Mouse (Mus musculus) frontal cortex, adult (tissue): ENCODE results near the gene Ppp1r12b.

Experiments
- ATAC-seq: cut with Nextera tagmentation; 2 replicates; pipeline ENCODE4 v1.9.2; 2017; ENCODE audit warnings: mild to moderate bottlenecking, moderate library complexity, mixed read lengths; ENCODE audit not compliant: low TSS enrichment

The Ppp1r12b gene

GRCm38 (mm10) chr1:134955637-134956176 is at the start of gene Ppp1r12b:
TSS of gene Ppp1r12b (minus strand) at chr1:134955942.
- peak; percentile 100 for ATAC-seq

GRCm38 (mm10) chr1:135003346-135003745 is 47.6 kb upstream of the Ppp1r12b start:
- ATAC-seq, result no peak

- no peak for ATAC-seq
Observed at GRCm38 (mm10) chr1:135000527-135000926, 44.8 kb upstream of the Ppp1r12b start.

- no peak for ATAC-seq
Observed at GRCm38 (mm10) chr1:134998231-134998630, 42.5 kb upstream of the Ppp1r12b start.

GRCm38 (mm10) chr1:134997568-134997967 is 41.8 kb upstream of the Ppp1r12b start:
- ATAC-seq, result no peak

- ATAC-seq, result no peak
Observed at GRCm38 (mm10) chr1:134996471-134996870, 40.7 kb upstream of the Ppp1r12b start.

GRCm38 (mm10) chr1:134995954-134996353 is 40.2 kb upstream of the Ppp1r12b start:
- no peak for ATAC-seq

GRCm38 (mm10) chr1:134995437-134995836 is 39.7 kb upstream of the Ppp1r12b start:
- peak; percentile 34; the same call in 1 of the 2 replicates for ATAC-seq

- ATAC-seq, result no peak
Observed at GRCm38 (mm10) chr1:134994739-134995138, 39.0 kb upstream of the Ppp1r12b start.

GRCm38 (mm10) chr1:134992046-134992645 is 36.4 kb upstream of the Ppp1r12b start:
- ATAC-seq, result no peak

- peak; percentile 62; the same call in 1 of the 2 replicates for ATAC-seq
Observed at GRCm38 (mm10) chr1:134989372-134989771, 33.6 kb upstream of the Ppp1r12b start.

- ATAC-seq, result peak; percentile 50; the same call in 1 of the 2 replicates
Observed at GRCm38 (mm10) chr1:134987962-134988341, 32.2 kb upstream of the Ppp1r12b start.

- peak; percentile 85 for ATAC-seq
Observed at GRCm38 (mm10) chr1:134987173-134987961, 31.6 kb upstream of the Ppp1r12b start.

- no peak for ATAC-seq
Observed at GRCm38 (mm10) chr1:134972920-134973319, 17.2 kb upstream of the Ppp1r12b start.

- no peak for ATAC-seq
Observed at GRCm38 (mm10) chr1:134965430-134965829, 9.7 kb upstream of the Ppp1r12b start.

GRCm38 (mm10) chr1:134962821-134963220 is 7.1 kb upstream of the Ppp1r12b start:
- no peak for ATAC-seq

GRCm38 (mm10) chr1:134962053-134962803 is 6.5 kb upstream of the Ppp1r12b start, which contains the start of gene Ube2t:
TSS of gene Ube2t (plus strand) at chr1:134962565.
- ATAC-seq, result peak; percentile 100

- no peak for ATAC-seq
Observed at GRCm38 (mm10) chr1:134960634-134961033, 4.9 kb upstream of the Ppp1r12b start.

- ATAC-seq, result no peak
Observed at GRCm38 (mm10) chr1:134955050-134955636, 599 bp downstream of the Ppp1r12b start.

- no peak for ATAC-seq
Observed at GRCm38 (mm10) chr1:134949946-134950345, 5.8 kb downstream of the Ppp1r12b start.

- peak; percentile 78; the same call in 1 of the 2 replicates for ATAC-seq
Observed at GRCm38 (mm10) chr1:134947590-134947989, 8.2 kb downstream of the Ppp1r12b start.

- no peak for ATAC-seq
Observed at GRCm38 (mm10) chr1:134942898-134943297, 12.8 kb downstream of the Ppp1r12b start.
